Mouse (Mus musculus) embryonic fibroblast, embryonic 13.5 days (primary cell): Measurements from ENCODE around the gene Carhsp1. TPM values are rescaled to one million over a fixed set of nuclear protein-coding genes. Genes with fewer than 3 reads are reported as not detected.
A peak's percentile ranks its signal among the peaks of the same experiment; 100 is the strongest.

ENCODE experiments used
- H3K27ac ChIP-seq: 2 replicates; pipeline ENCODE4 v1.5.1; 2012; ENCODE audit warnings: low read length, control low read depth, inconsistent platforms; ENCODE audit not compliant: insufficient read depth
- H3K4me1 ChIP-seq: 2 replicates; pipeline ENCODE4 v1.6.1; 2011; ENCODE audit warnings: low read length; ENCODE audit not compliant: control insufficient read depth, insufficient read depth
- H3K4me3 ChIP-seq: 2 replicates; pipeline ENCODE4 v1.5.1; 2011; ENCODE audit warnings: mild to moderate bottlenecking, control low read depth, low read length; ENCODE audit not compliant: insufficient read depth
- CTCF ChIP-seq: IDR thresholded peaks from 2 replicates; pipeline ENCODE4 v1.5.1; 2011; ENCODE audit warnings: mild to moderate bottlenecking, control low read depth, low read length, moderate library complexity, borderline replicate concordance; ENCODE audit not compliant: insufficient read depth
- POLR2A ChIP-seq: IDR thresholded peaks from 2 replicates; pipeline ENCODE4 v1.6.1; 2011; ENCODE audit warnings: low read depth, mild to moderate bottlenecking, control low read depth, low read length, moderate library complexity
- polyA plus RNA-seq: library from polyadenylated mRNA; stranded (reverse); fragments of >200 nt; gene quantifications from 2 replicates; pipeline ENCODE4 v1.2.4, GENCODE M21; 2011; ENCODE audit warnings: low read depth; ENCODE audit not compliant: missing spikeins, insufficient read length

Carhsp1 gene
- polyA plus RNA-seq, 1 experiment = 61.1 TPM

DNA sequence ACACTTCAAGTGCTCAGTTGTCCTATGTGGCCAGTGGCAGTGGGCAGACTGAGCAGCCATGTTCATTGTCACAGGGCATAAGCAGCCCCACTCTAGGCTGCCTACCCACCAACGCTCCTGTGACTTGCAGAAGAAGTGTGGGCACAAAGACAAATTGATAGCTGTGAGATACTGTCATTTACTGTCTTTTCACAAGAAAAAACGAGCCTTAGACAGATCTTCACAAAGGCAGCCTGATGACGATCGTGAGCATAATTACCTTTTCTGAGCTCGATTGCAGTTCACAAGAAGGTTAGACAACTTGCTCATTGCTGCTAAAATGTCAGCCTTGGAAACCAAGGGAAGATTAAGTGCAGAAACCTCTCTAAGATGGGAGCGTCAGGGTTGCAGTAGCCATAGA lies 16.8 kb downstream of the Carhsp1 start:
- TF ChIP-seq CTCF (no peak), POLR2A (no peak)

DNA sequence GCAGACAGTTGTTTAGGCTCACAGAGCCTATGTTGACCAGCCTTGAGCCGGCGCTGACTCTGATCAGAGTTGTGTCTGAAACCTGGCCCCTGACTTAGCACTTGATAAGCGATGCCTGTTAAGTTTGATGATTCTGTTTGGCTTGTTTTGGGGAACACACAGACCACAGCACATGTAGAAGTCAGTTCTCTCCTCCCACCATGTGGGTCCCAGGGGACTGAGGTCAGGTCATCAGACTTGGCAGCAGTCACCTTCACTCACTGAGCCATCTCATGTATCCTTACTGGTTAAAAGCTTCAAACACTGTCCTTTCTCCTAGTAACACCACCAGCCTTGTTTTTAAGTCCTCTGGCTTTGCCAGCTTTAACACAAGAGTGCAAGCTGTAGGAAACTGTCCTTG lies 21.9 kb downstream of the Carhsp1 start:
- Histone ChIP-seq H3K27ac (no peak overlapping the region), H3K4me1 (no peaks in the 10 kb centered on the region), H3K4me3 (no peak overlapping the region)
- TF ChIP-seq CTCF = no peak
- no peak for TF ChIP-seq POLR2A

More for the DNA sequence above, 16.8 kb downstream of the Carhsp1 start:
- Histone ChIP-seq H3K27ac (no peak overlapping the region), H3K4me1 (no peaks in the 10 kb centered on the region), H3K4me3 (no peak overlapping the region)

GRCm38 (mm10) chr16:8645546-8645945 lies 26.4 kb downstream of the Carhsp1 start:
- H3K27ac ChIP-seq = no peak overlapping the region
- no peaks in the 10 kb centered on the region for H3K4me1 ChIP-seq
- H3K4me3 ChIP-seq = no peak overlapping the region
- TF ChIP-seq CTCF = no peak
- no peak for TF ChIP-seq POLR2A

GRCm38 (mm10) chr16:8643855-8644254 lies 28.1 kb downstream of the Carhsp1 start:
- H3K27ac ChIP-seq = no peak overlapping the region
- no peak overlapping the region for H3K4me3 ChIP-seq
- H3K4me1 ChIP-seq = no peaks in the 10 kb centered on the region
- TF ChIP-seq CTCF (peak; percentile 89), POLR2A (no peak)

DNA sequence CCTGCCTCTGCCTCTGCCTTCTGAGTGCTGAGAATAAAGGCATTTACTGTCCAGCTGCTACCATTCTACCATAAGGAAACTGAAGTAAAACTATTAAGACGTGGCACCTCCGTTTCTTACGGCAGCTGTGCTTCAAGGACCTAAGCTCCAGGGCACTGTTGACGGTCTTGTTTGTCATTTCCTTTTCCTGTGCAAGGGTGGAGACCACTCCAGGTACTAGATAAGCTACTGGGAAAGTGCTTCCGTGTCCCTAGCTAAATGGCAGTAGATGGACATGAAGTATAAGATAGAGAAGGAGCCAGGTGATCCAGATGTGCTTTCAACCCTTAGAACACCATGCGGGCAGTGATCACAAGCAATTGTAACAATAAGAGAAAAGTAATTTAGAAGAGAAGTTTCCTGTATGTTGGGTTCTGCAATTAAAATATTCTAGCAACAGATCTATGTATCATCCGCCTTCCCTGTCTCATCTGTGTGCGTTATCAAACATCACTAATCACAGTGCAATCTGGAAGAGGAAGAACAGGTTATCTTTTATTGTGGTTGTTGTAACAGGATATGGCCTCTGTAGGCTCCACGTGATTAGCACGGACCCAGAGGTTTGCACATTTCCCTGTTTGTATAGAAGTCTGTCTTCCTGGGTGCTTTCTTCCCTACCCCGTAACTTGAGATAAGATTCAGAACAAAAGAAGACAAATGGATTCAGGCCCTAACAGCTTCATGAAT lies 32.3 kb downstream of the Carhsp1 start:
- Histone ChIP-seq H3K4me1 (no peaks in the 10 kb centered on the region), H3K27ac (no peak overlapping the region), H3K4me3 (no peak overlapping the region)
- no peak for TF ChIP-seq POLR2A

DNA sequence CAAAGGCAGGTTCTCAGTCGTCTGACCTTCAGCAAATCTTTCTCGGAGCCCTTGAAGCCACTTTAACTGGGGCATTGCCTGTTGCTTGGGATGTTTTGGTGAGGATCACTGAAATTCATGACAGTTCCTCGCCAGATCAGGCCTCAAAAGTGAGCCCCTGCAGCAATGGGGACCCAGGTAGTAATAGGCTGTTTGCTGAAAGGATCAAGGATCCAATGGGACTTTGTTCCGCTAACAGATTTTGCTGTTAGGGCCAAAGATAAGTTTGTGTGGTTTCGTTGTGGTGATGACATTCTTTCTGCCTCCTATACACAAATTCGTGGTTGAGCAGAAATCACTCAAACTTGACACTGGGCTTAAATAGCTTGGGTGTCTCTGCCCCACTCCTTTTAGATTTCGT lies 33.8 kb downstream of the Carhsp1 start:
- peak overlapping the region; percentile 77; the same call in 1 of the 2 replicates for H3K27ac ChIP-seq

GRCm38 (mm10) chr16:8637217-8638051 lies 34.5 kb downstream of the Carhsp1 start, which contains the start of the genes Pmm2 and Tmem186:
Pmm2 (plus strand) TSS chr16:8637674.
Tmem186 (minus strand) TSS chr16:8637712.
- Histone ChIP-seq H3K27ac (peak within 1 kb of the TSS; percentile 77), H3K4me1 (no peaks in the 10 kb centered on the region), H3K4me3 (peak within 1 kb of the TSS; percentile 74)
- TF ChIP-seq CTCF = no peak
- TF ChIP-seq POLR2A = peak; percentile 63

More for the DNA sequence above, 33.8 kb downstream of the Carhsp1 start:
- Histone ChIP-seq H3K4me3 (peak overlapping the region; percentile 74), H3K4me1 (no peaks in the 10 kb centered on the region)
- TF ChIP-seq POLR2A (no peak), CTCF (no peak)

GRCm38 (mm10) chr16:8636867-8637216 lies 35.1 kb downstream of the Carhsp1 start:
- Histone ChIP-seq H3K4me1 (no peaks in the 10 kb centered on the region), H3K27ac (peak overlapping the region; percentile 72; the same call in 1 of the 2 replicates), H3K4me3 (peak overlapping the region; percentile 74)
- TF ChIP-seq CTCF (no peak), POLR2A (no peak)

DNA sequence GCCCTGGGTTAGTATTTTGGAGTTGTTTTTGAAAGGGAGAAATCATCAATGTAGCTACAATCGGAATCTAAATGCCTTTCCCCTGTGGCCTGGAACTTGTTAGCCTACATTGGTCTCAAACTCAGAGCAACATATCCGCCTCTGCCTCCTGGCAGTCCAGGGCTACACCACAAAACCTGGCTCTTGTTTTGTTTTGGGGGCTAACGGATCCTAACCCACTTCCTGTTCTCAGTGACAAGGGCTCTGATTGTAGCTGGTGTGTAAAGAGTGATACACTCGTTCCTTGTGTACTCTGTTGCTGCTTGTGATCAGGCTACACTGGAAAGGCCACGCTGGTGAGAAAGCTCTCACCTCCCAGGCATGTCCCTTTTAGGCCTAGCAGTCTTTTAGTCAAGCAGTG lies 40.5 kb downstream of the Carhsp1 start:
- Histone ChIP-seq H3K4me1 (no peaks in the 10 kb centered on the region), H3K27ac (no peak overlapping the region), H3K4me3 (no peak overlapping the region)
- TF ChIP-seq POLR2A (no peak), CTCF (no peak)

DNA sequence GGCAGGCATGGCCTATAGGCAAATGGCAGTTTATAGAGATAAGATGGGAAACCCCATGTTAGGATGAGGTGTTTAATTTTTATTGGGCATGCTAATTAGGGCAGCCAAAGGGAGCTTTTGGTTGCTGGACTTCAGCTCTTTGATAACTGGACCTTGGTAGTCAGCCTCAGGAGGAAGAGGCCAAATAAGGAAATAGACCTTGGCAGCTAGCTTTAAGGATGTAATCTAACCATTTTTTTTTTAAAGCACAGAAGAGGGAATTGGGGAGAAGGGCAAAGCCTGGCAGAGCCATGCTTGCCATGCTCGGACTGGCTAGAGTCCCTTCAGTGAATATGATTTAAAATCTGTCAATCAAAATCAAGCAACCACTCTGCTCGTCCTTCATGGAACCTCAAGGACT lies 41.5 kb downstream of the Carhsp1 start:
- no peak overlapping the region for H3K27ac ChIP-seq
- no peak overlapping the region for H3K4me3 ChIP-seq
- H3K4me1 ChIP-seq = no peaks in the 10 kb centered on the region
- TF ChIP-seq CTCF (no peak), POLR2A (no peak)
